8 mouse cellular contexts compared by ENCODE assay signal in genomic region chr10:127666501-127667268, GRCm38 (mm10). TPM values are rescaled to one million over a fixed set of nuclear protein-coding genes. Genes with fewer than 3 reads are reported as not detected.
DNase-seq lines count a peak whose midpoint lies in the region; ATAC-seq and TF ChIP-seq lines count a peak whose summit lies in the region.

Gene Nemp1, plus strand, starts transcription at chr10:127666901.

- DNase-seq in cerebellum, adult 11 months = peak; percentile 84
- DNase-seq in forebrain, embryonic 14.5 days (ENCODE audit: low spot score) = no peak
- peak; percentile 85 to 91 for DNase-seq in heart, postnatal 14 days
- DNase-seq in kidney, postnatal 4 days = peak; percentile 91 to 94
- DNase-seq in lung, embryonic 14.5 days = peak; percentile 88
- peak; percentile 89 for DNase-seq in testis, postnatal 14 days (ENCODE audit: low spot score)

- peak within 1 kb of the TSS; percentile 72 for H3K4me3 ChIP-seq in ES-Bruce4 (ENCODE audit: low read depth, low read length)
- H3K4me3 ChIP-seq in forebrain, embryonic 14.5 days (ENCODE audit: low read depth, low read length) = peak within 1 kb of the TSS; percentile 50
- H3K4me3 ChIP-seq in lung, embryonic 14.5 days (ENCODE audit: low read depth, low read length) = peak within 1 kb of the TSS; percentile 75
- H3K4me3 ChIP-seq in neural tube, embryonic 15.5 days (replicated peaks) = peak within 1 kb of the TSS; percentile 54

- intact Hi-C loops in heart, postnatal 14 days (cut with DNase I) = no loop called here

- TF ChIP-seq CTCF in ES-Bruce4 (IDR thresholded peaks at IDR 0.05; ENCODE audit: low read depth, low read length) = no peak
- TF ChIP-seq CTCF in lung, embryonic 14.5 days (IDR thresholded peaks at IDR 0.05; ENCODE audit: low read depth) = no peak

- peak within 1 kb of the TSS; percentile 87 for H3K9ac ChIP-seq in ES-Bruce4 (ENCODE audit: low read depth, poor library complexity, severe bottlenecking)
- peak within 1 kb of the TSS; percentile 68 for H3K9ac ChIP-seq in forebrain, embryonic 14.5 days (ENCODE audit: low read length)
- peak within 1 kb of the TSS; percentile 77 for H3K9ac ChIP-seq in lung, embryonic 14.5 days
- H3K9ac ChIP-seq in neural tube, embryonic 15.5 days (replicated peaks) = peak within 1 kb of the TSS; percentile 55

- H3K27me3 ChIP-seq in ES-Bruce4 (ENCODE audit: control insufficient read depth, insufficient read depth, low read length, poor library complexity, severe bottlenecking) = no peaks in the 10 kb centered on the region
- H3K27me3 ChIP-seq in forebrain, embryonic 14.5 days (replicated peaks; ENCODE audit: control insufficient read depth, insufficient read depth, low read length) = peaks cover 55% of the 10 kb centered on the region
- H3K27me3 ChIP-seq in lung, embryonic 14.5 days (ENCODE audit: insufficient read depth, low read length) = no peaks in the 10 kb centered on the region
- H3K27me3 ChIP-seq in neural tube, embryonic 15.5 days (replicated peaks) = peaks cover 69% of the 10 kb centered on the region

- no peaks in the 10 kb centered on the region for H3K36me3 ChIP-seq in ES-Bruce4 (ENCODE audit: control insufficient read depth, insufficient read depth, low read length, poor library complexity, severe bottlenecking)
- H3K36me3 ChIP-seq in forebrain, embryonic 14.5 days (ENCODE audit: control insufficient read depth, insufficient read depth, low read length) = no peaks in the 10 kb centered on the region
- H3K36me3 ChIP-seq in lung, embryonic 14.5 days (ENCODE audit: insufficient read depth) = peaks cover 27% of the 10 kb centered on the region
- H3K36me3 ChIP-seq in neural tube, embryonic 15.5 days = no peaks in the 10 kb centered on the region

- no peak for TF ChIP-seq POLR2A in ES-Bruce4 (IDR thresholded peaks at IDR 0.05; ENCODE audit: insufficient read depth, low read length)

- TF ChIP-seq EP300 in ES-Bruce4 (IDR thresholded peaks at IDR 0.05; ENCODE audit: insufficient read depth, low read depth, low read length) = no peak

- H3K4me2 ChIP-seq in forebrain, embryonic 14.5 days (ENCODE audit: low read length) = peak within 1 kb of the TSS; percentile 93
- H3K4me2 ChIP-seq in lung, embryonic 14.5 days = peak within 1 kb of the TSS; percentile 88
- H3K4me2 ChIP-seq in neural tube, embryonic 15.5 days = peak within 1 kb of the TSS; percentile 96

- peak; percentile 58 for ATAC-seq in forebrain, embryonic 14.5 days
- peak; percentile 69 for ATAC-seq in lung, embryonic 14.5 days (ENCODE audit: insufficient read depth)
- ATAC-seq in neural tube, embryonic 15.5 days (ENCODE audit: low FRiP score) = peak; percentile 69

- no peaks in the 10 kb centered on the region for H3K9me3 ChIP-seq in ES-Bruce4 (replicated peaks; ENCODE audit: control insufficient read depth, insufficient read depth, low read length, poor library complexity, severe bottlenecking)
- H3K9me3 ChIP-seq in forebrain, embryonic 14.5 days (replicated peaks; ENCODE audit: control insufficient read depth, low read length) = no peaks in the 10 kb centered on the region
- no peaks in the 10 kb centered on the region for H3K9me3 ChIP-seq in lung, embryonic 14.5 days (ENCODE audit: low read depth, low read length)
- H3K9me3 ChIP-seq in neural tube, embryonic 15.5 days (replicated peaks) = no peaks in the 10 kb centered on the region

- H3K4me1 ChIP-seq in ES-Bruce4 (ENCODE audit: control insufficient read depth, insufficient read depth, low read length) = no peaks in the 10 kb centered on the region
- peaks cover 20% of the 10 kb centered on the region for H3K4me1 ChIP-seq in forebrain, embryonic 14.5 days (ENCODE audit: control insufficient read depth, insufficient read depth, low read length)
- peaks cover 32% of the 10 kb centered on the region for H3K4me1 ChIP-seq in lung, embryonic 14.5 days (ENCODE audit: insufficient read depth)
- H3K4me1 ChIP-seq in neural tube, embryonic 15.5 days = peaks cover 60% of the 10 kb centered on the region

- WGBS in forebrain, embryonic 14.5 days = under 1% methylated on average over 65 of the region's 73 CpGs
- WGBS in lung, embryonic 14.5 days = under 1% methylated on average over 72 of the region's 73 CpGs
- under 1% methylated on average over 66 of the region's 73 CpGs for WGBS in neural tube, embryonic 15.5 days

- H3K27ac ChIP-seq in ES-Bruce4 (ENCODE audit: insufficient read depth, low read length) = peak within 1 kb of the TSS; percentile 78
- H3K27ac ChIP-seq in forebrain, embryonic 14.5 days (ENCODE audit: low read depth, low read length) = no peak within 1 kb of the TSS
- peak within 1 kb of the TSS; percentile 98 for H3K27ac ChIP-seq in lung, embryonic 14.5 days (ENCODE audit: low read depth)
- H3K27ac ChIP-seq in neural tube, embryonic 15.5 days (replicated peaks) = peak within 1 kb of the TSS; percentile 78

RNA-seq across cellular contexts. Expression of gene Nemp1, which starts in this region (rescaled TPM):
- polyA plus RNA-seq in ES-Bruce4 (2011; ENCODE audit: insufficient read depth, insufficient read length, low read depth, missing spikeins) = 22.0 and 22.3 TPM in 2 replicates
- polyA plus RNA-seq in forebrain, embryonic 14.5 days (2014; fragmentation: Nextera tagmentation; extraction: Ambion mirVana) = 5.8 TPM in 2 replicates
- 1 to 10 TPM; 4.2 to 4.7 TPM for total RNA-seq in heart, postnatal 14 days (2021)
- 11.2 and 13.2 TPM in 2 replicates for polyA plus RNA-seq in lung, embryonic 14.5 days (2014; fragmentation: Nextera tagmentation; extraction: Ambion mirVana)
- 3.4 and 4.7 TPM in 2 replicates for polyA plus RNA-seq in neural tube, embryonic 15.5 days (2015; fragmentation: Nextera tagmentation; extraction: Ambion mirVana)
